Comparison of ENCODE assay signal across 20 mouse cellular contexts in the genomic region with DNA sequence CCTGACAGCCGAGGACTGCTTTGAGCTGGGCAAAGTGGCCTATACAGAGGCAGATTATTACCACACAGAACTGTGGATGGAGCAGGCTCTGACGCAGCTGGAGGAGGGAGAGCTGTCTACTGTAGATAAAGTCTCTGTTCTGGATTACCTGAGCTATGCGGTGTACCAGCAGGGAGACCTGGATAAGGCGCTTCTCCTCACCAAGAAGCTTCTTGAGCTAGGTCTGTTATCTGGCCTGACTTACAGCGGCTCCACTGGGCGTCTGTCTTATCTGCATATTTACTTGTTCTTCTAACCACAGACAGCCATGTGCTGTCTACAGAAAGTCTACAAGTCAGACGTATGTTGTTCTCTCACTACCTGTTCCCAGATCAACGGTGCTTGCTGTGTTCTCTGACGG. TPM values are rescaled to one million over a fixed set of nuclear protein-coding genes. Genes with fewer than 3 reads are reported as not detected.
DNase-seq lines count a peak whose midpoint lies in the region; ATAC-seq and TF ChIP-seq lines count a peak whose summit lies in the region.
"Had no signal": no experiment of that assay in that cellular context is flagged by ENCODE, and none has a peak within 500 bp of the region (broad histone marks: within the 10 kb centered on the region; RNA-seq: fewer than 3 reads in every experiment).

No protein-coding gene starts in this region.

- H3K27me3 ChIP-seq in heart, embryonic 13.5 days (replicated peaks) = no peaks in the 10 kb centered on the region
- no peaks in the 10 kb centered on the region for H3K27me3 ChIP-seq in heart, adult 2 months (ENCODE audit: control insufficient read depth, insufficient read depth, low read length)
- no peaks in the 10 kb centered on the region for H3K27me3 ChIP-seq in liver, embryonic 11.5 days (replicated peaks; ENCODE audit: control insufficient read depth, insufficient read depth, low read length)
- H3K27me3 ChIP-seq in hindbrain, postnatal 0 days (ENCODE audit: insufficient read depth, low read length) = no peaks in the 10 kb centered on the region

- ATAC-seq in heart, embryonic 13.5 days (ENCODE audit: extremely low read depth, insufficient number of reproducible peaks, low FRiP score, low TSS enrichment) = peak; percentile 51
- ATAC-seq in liver, embryonic 11.5 days (replicated peaks; ENCODE audit: low FRiP score) = peak; percentile 100
- ATAC-seq in hindbrain, postnatal 0 days = no peak
- ATAC-seq: inflammation-experienced regulatory T-cells, adult 6 months; lung, postnatal 0 days had no signal

- no peak overlapping the region for H3K27ac ChIP-seq in heart, embryonic 13.5 days (replicated peaks)
- H3K27ac ChIP-seq in heart, adult 2 months = no peak overlapping the region
- H3K27ac ChIP-seq in liver, embryonic 11.5 days (ENCODE audit: low read depth, low read length) = peak overlapping the region; percentile 93
- no peak overlapping the region for H3K27ac ChIP-seq in hindbrain, postnatal 0 days

- H3K36me3 ChIP-seq in heart, embryonic 13.5 days = peaks cover 91% of the 10 kb centered on the region
- H3K36me3 ChIP-seq in heart, adult 2 months (ENCODE audit: control insufficient read depth, insufficient read depth, low read length) = peaks cover 6% of the 10 kb centered on the region
- H3K36me3 ChIP-seq in liver, embryonic 11.5 days (ENCODE audit: control insufficient read depth, insufficient read depth, low read length) = peaks cover 44% of the 10 kb centered on the region
- peaks cover 41% of the 10 kb centered on the region for H3K36me3 ChIP-seq in hindbrain, postnatal 0 days (ENCODE audit: insufficient read depth, low read length)

- TF ChIP-seq EP300 in heart, adult 2 months (IDR thresholded peaks at IDR 0.05; ENCODE audit: insufficient read depth, low read depth, low read length) = no peak

- TF ChIP-seq CTCF in heart, adult 2 months (IDR thresholded peaks at IDR 0.05) = no peak
- TF ChIP-seq CTCF in hindbrain, postnatal 0 days (IDR thresholded peaks at IDR 0.05; ENCODE audit: low read depth) = no peak

- WGBS in heart, embryonic 13.5 days = 65% methylated on average over 9 of the region's 9 CpGs
- 80% methylated on average over 9 of the region's 9 CpGs for WGBS in heart, adult 2 months
- WGBS in liver, embryonic 11.5 days = 42% methylated on average over 9 of the region's 9 CpGs
- WGBS in hindbrain, postnatal 0 days = 92% methylated on average over 9 of the region's 9 CpGs

- H3K4me3 ChIP-seq in heart, embryonic 13.5 days = no peak overlapping the region
- no peak overlapping the region for H3K4me3 ChIP-seq in heart, adult 2 months
- H3K4me3 ChIP-seq in liver, embryonic 11.5 days (ENCODE audit: low read depth, low read length) = no peak overlapping the region
- H3K4me3 ChIP-seq in hindbrain, postnatal 0 days (ENCODE audit: low read length) = no peak overlapping the region

- DNase-seq in heart, adult 2 months = no peak
- peak; percentile 60 for DNase-seq in c-Kit-negative CD71-positive TER-119-positive erythroid progenitor cells, embryonic 14.5 days (ENCODE audit: low read depth, low spot score)
- DNase-seq in liver, embryonic 11.5 days (ENCODE audit: low spot score) = peak; percentile 42
- DNase-seq in spleen, postnatal 10 days (ENCODE audit: low spot score in 2 of 2) = peak; percentile 26 to 48
- DNase-seq in left cerebral cortex, adult 8-10 months (ENCODE audit: low spot score in 2 of 2) = no peak
- no peak for DNase-seq in urinary bladder, adult 18-20 months (ENCODE audit: low spot score in 2 of 2)
- no peak for DNase-seq in hindbrain, postnatal 0 days (ENCODE audit: low spot score)
- DNase-seq: adrenal gland, postnatal 14 days; cerebellum, adult 11 months; gastrocnemius, postnatal 36 days; kidney, postnatal 14 days; right cerebral cortex, postnatal 14 days had no signal

- H3K9ac ChIP-seq in heart, embryonic 13.5 days = no peak overlapping the region
- H3K9ac ChIP-seq in heart, adult 2 months (ENCODE audit: low read depth, low read length) = no peak overlapping the region
- H3K9ac ChIP-seq in liver, embryonic 11.5 days (ENCODE audit: low read depth, low read length) = peak overlapping the region; percentile 27; the same call in 1 of the 2 replicates
- no peak overlapping the region for H3K9ac ChIP-seq in hindbrain, postnatal 0 days (replicated peaks; ENCODE audit: low read length)

- no peaks in the 10 kb centered on the region for H3K4me1 ChIP-seq in heart, embryonic 13.5 days
- no peaks in the 10 kb centered on the region for H3K4me1 ChIP-seq in heart, adult 2 months (ENCODE audit: control insufficient read depth, insufficient read depth, low read length)
- H3K4me1 ChIP-seq in liver, embryonic 11.5 days (replicated peaks; ENCODE audit: control insufficient read depth, insufficient read depth, low read length) = peaks cover 23% of the 10 kb centered on the region
- no peaks in the 10 kb centered on the region for H3K4me1 ChIP-seq in hindbrain, postnatal 0 days (ENCODE audit: insufficient read depth, low read length)

- intact Hi-C loops in heart, adult 2 months (cut with DNase I) = no loop called here

- no peaks in the 10 kb centered on the region for H3K79me2 ChIP-seq in heart, adult 2 months (replicated peaks; ENCODE audit: control insufficient read depth, insufficient read depth, low read length)

- no peak overlapping the region for H3K4me2 ChIP-seq in heart, embryonic 13.5 days
- peak overlapping the region; percentile 47 for H3K4me2 ChIP-seq in liver, embryonic 11.5 days
- no peak overlapping the region for H3K4me2 ChIP-seq in hindbrain, postnatal 0 days (ENCODE audit: low read depth, low read length)
- H3K4me2 ChIP-seq: midbrain, embryonic 11.5 days had no signal

- no peaks in the 10 kb centered on the region for H3K9me3 ChIP-seq in heart, embryonic 13.5 days
- H3K9me3 ChIP-seq in liver, embryonic 11.5 days (ENCODE audit: control insufficient read depth, low read length) = no peaks in the 10 kb centered on the region
- no peaks in the 10 kb centered on the region for H3K9me3 ChIP-seq in hindbrain, postnatal 0 days (ENCODE audit: low read length)

- TF ChIP-seq POLR2A in heart, adult 2 months (IDR thresholded peaks at IDR 0.05; ENCODE audit: insufficient read depth, low read depth, low read length) = no peak

RNA-seq across cellular contexts. Expression of gene P4ha1, which starts 25.1 kb away (rescaled TPM):
- polyA plus RNA-seq in heart, embryonic 13.5 days (2015; fragmentation: Nextera tagmentation; extraction: Ambion mirVana) = 46.1 and 53.9 TPM in 2 replicates
- total RNA-seq in heart, adult 2 months (2021) = 10 to 100 TPM; 42.4 to 48.0 TPM
- 14.8 and 34.7 TPM in 2 replicates for polyA plus RNA-seq in heart, adult 2 months (2012; rRNA removed)
- polyA plus RNA-seq in liver, embryonic 11.5 days (2014; fragmentation: Nextera tagmentation; extraction: Ambion mirVana) = 60.6 and 61.1 TPM in 2 replicates
- 10 to 100 TPM; 30.4 to 37.8 (median 35.9) TPM for total RNA-seq in left cerebral cortex, adult 8-10 months (2022)
- total RNA-seq in hindbrain, postnatal 0 days (2014; rRNA removed) = 17.6 and 18.3 TPM in 2 replicates
- polyA plus RNA-seq in hindbrain, postnatal 0 days (2015; fragmentation: Nextera tagmentation; extraction: Ambion mirVana) = 12.7 and 13.3 TPM in 2 replicates

RNA-seq across cellular contexts. Expression of gene Gm10273, which starts 47.2 kb away (rescaled TPM):
- 3.7 TPM in 1 of 2 replicates, not detected in the other for polyA plus RNA-seq in heart, embryonic 13.5 days (2015; fragmentation: Nextera tagmentation; extraction: Ambion mirVana)
- 100 to 1,000 TPM; 123 to 156 TPM for total RNA-seq in heart, adult 2 months (2021)
- 19.1 and 64.0 TPM in 2 replicates for polyA plus RNA-seq in heart, adult 2 months (2012; rRNA removed)
- polyA plus RNA-seq in liver, embryonic 11.5 days (2014; fragmentation: Nextera tagmentation; extraction: Ambion mirVana) = 9.2 and 10.1 TPM in 2 replicates
- total RNA-seq in left cerebral cortex, adult 8-10 months (2022) = 10 to 100 TPM; 21.7 to 56.4 (median 45.6) TPM
- 1.3 and 5.9 TPM in 2 replicates for total RNA-seq in hindbrain, postnatal 0 days (2014; rRNA removed)
- 4.0 and 7.7 TPM in 2 replicates for polyA plus RNA-seq in hindbrain, postnatal 0 days (2015; fragmentation: Nextera tagmentation; extraction: Ambion mirVana)

RNA-seq across cellular contexts. Expression of gene Pla2g12b, which starts 55.3 kb away (rescaled TPM):
- 1.1 and 2.1 TPM in 2 replicates for polyA plus RNA-seq in heart, embryonic 13.5 days (2015; fragmentation: Nextera tagmentation; extraction: Ambion mirVana)
- total RNA-seq in heart, adult 2 months (2021) = not detected
- polyA plus RNA-seq in heart, adult 2 months (2012; rRNA removed) = 0.10 TPM in 1 of 2 replicates, not detected in the other
- polyA plus RNA-seq in liver, embryonic 11.5 days (2014; fragmentation: Nextera tagmentation; extraction: Ambion mirVana) = 45.7 and 46.7 TPM in 2 replicates
- not detected for total RNA-seq in left cerebral cortex, adult 8-10 months (2022)
- not detected in 2 replicates for total RNA-seq in hindbrain, postnatal 0 days (2014; rRNA removed)
- polyA plus RNA-seq in hindbrain, postnatal 0 days (2015; fragmentation: Nextera tagmentation; extraction: Ambion mirVana) = not detected in 2 replicates
- total RNA-seq: gastrocnemius, postnatal 36 days; layer of hippocampus, postnatal 14 days had no signal
- polyA plus RNA-seq: C2C12; cortical plate, adult 2 months; inflammation-experienced regulatory T-cells, adult 6 months; limb, embryonic 11.5 days; midbrain, embryonic 11.5 days had no signal

Comparison
In these comparisons a context has a peak if more than half of its experiments do, and no peak if none do; other contexts are left out.
1. DNase-seq: peak in c-Kit-negative CD71-positive TER-119-positive erythroid progenitor cells, embryonic 14.5 days (single experiment), liver, embryonic 11.5 days (single experiment) and spleen, postnatal 10 days (2 of 2); none in heart, adult 2 months (0 of 2), left cerebral cortex, adult 8-10 months (0 of 2), urinary bladder, adult 18-20 months (0 of 2) and hindbrain, postnatal 0 days (single experiment).
2. RNA of gene Pla2g12b, which starts 55.3 kb away (polyA plus RNA-seq): 45.7 to 46.7 TPM in liver, embryonic 11.5 days; 1.1 to 2.1 TPM in heart, embryonic 13.5 days, 0.10 TPM in heart, adult 2 months and not detected in hindbrain, postnatal 0 days; every median in the first group is over 10 times any median in the second.